In genomic region chr1:58794705-58795104, GRCm38 (mm10) we compare ENCODE assay signal across 9 mouse cellular contexts. TPM values are rescaled to one million over a fixed set of nuclear protein-coding genes. Genes with fewer than 3 reads are reported as not detected.
DNase-seq lines count a peak whose midpoint lies in the region; ATAC-seq lines count a peak whose summit lies in the region.
"Had no signal": no experiment of that assay in that cellular context is flagged by ENCODE, and none has a peak within 500 bp of the region (broad histone marks: within the 10 kb centered on the region; RNA-seq: fewer than 3 reads in every experiment).

No protein-coding gene starts in this region.

- ATAC-seq in heart, embryonic 12.5 days (ENCODE audit: insufficient number of reproducible peaks, low FRiP score) = no peak
- no peak for ATAC-seq in midbrain, embryonic 11.5 days (ENCODE audit: low FRiP score)
- ATAC-seq in midbrain, embryonic 14.5 days (ENCODE audit: low FRiP score, low TSS enrichment) = no peak
- no peak for ATAC-seq in stomach, embryonic 16.5 days (ENCODE audit: insufficient read depth, low FRiP score)

- H3K36me3 ChIP-seq in heart, embryonic 12.5 days = peaks cover 8% of the 10 kb centered on the region
- H3K36me3 ChIP-seq in midbrain, embryonic 11.5 days (ENCODE audit: control insufficient read depth, insufficient read depth, low read length) = no peaks in the 10 kb centered on the region
- no peaks in the 10 kb centered on the region for H3K36me3 ChIP-seq in midbrain, embryonic 14.5 days (ENCODE audit: control insufficient read depth, insufficient read depth, low read length)
- peaks cover 6% of the 10 kb centered on the region for H3K36me3 ChIP-seq in limb, embryonic 10.5 days
- peaks cover 8% of the 10 kb centered on the region; the same call in 1 of the 2 replicates for H3K36me3 ChIP-seq in stomach, embryonic 16.5 days (ENCODE audit: control insufficient read depth, insufficient read depth, low read length)
- H3K36me3 ChIP-seq: midbrain, embryonic 10.5 days had no signal

- peak overlapping the region; percentile 85; the same call in 1 of the 2 replicates for H3K9ac ChIP-seq in heart, embryonic 12.5 days
- H3K9ac ChIP-seq in midbrain, embryonic 11.5 days (ENCODE audit: low read length) = no peak overlapping the region
- no peak overlapping the region for H3K9ac ChIP-seq in midbrain, embryonic 14.5 days (replicated peaks; ENCODE audit: low read length)
- H3K9ac ChIP-seq in stomach, embryonic 16.5 days (ENCODE audit: low read length) = peak overlapping the region; percentile 81

- no peak for DNase-seq in heart, postnatal 25 days (ENCODE audit: low spot score)
- peak; percentile 35 for DNase-seq in midbrain, embryonic 11.5 days (ENCODE audit: low spot score, missing footprints)
- no peak for DNase-seq in midbrain, embryonic 14.5 days
- no peak for DNase-seq in limb, embryonic 10.5 days (ENCODE audit: low spot score)
- no peak for DNase-seq in adrenal gland, adult 8-10 months
- no peak for DNase-seq in frontal cortex, adult 2 months (ENCODE audit: extremely low spot score in 1 of 2, low spot score in 1 of 2)

- intact Hi-C loops in heart, postnatal 25 days (cut with DNase I) = no loop called here

- peak overlapping the region; percentile 88 for H3K4me2 ChIP-seq in heart, embryonic 12.5 days
- H3K4me2 ChIP-seq in midbrain, embryonic 11.5 days = no peak overlapping the region
- H3K4me2 ChIP-seq in midbrain, embryonic 14.5 days (ENCODE audit: low read length) = no peak overlapping the region; the same call in 1 of the 2 replicates
- peak overlapping the region; percentile 84 for H3K4me2 ChIP-seq in stomach, embryonic 16.5 days (ENCODE audit: low read depth, low read length)

- peak overlapping the region; percentile 79; the same call in 1 of the 2 replicates for H3K4me3 ChIP-seq in heart, embryonic 12.5 days
- H3K4me3 ChIP-seq in midbrain, embryonic 11.5 days (ENCODE audit: low read depth, low read length) = no peak overlapping the region
- H3K4me3 ChIP-seq in midbrain, embryonic 14.5 days (replicated peaks; ENCODE audit: low read depth, low read length) = no peak overlapping the region
- peak overlapping the region; percentile 61; the same call in 1 of the 2 replicates for H3K4me3 ChIP-seq in limb, embryonic 10.5 days
- peak overlapping the region; percentile 66 for H3K4me3 ChIP-seq in stomach, embryonic 16.5 days (replicated peaks; ENCODE audit: low read length)

- H3K9me3 ChIP-seq in heart, embryonic 12.5 days (replicated peaks) = peaks cover 4% of the 10 kb centered on the region; the same call in 1 of the 2 replicates
- H3K9me3 ChIP-seq in midbrain, embryonic 11.5 days (ENCODE audit: control insufficient read depth, low read length) = no peaks in the 10 kb centered on the region
- no peaks in the 10 kb centered on the region for H3K9me3 ChIP-seq in midbrain, embryonic 14.5 days (ENCODE audit: control insufficient read depth, low read length)
- H3K9me3 ChIP-seq in limb, embryonic 10.5 days (replicated peaks) = no peaks in the 10 kb centered on the region
- no peaks in the 10 kb centered on the region; the same call in 1 of the 2 replicates for H3K9me3 ChIP-seq in stomach, embryonic 16.5 days (replicated peaks; ENCODE audit: control insufficient read depth, low read length)
- H3K9me3 ChIP-seq: midbrain, embryonic 10.5 days had no signal

- no peaks in the 10 kb centered on the region; the same call in 1 of the 2 replicates for H3K4me1 ChIP-seq in heart, embryonic 12.5 days (replicated peaks)
- peaks cover 4% of the 10 kb centered on the region; the same call in 1 of the 2 replicates for H3K4me1 ChIP-seq in midbrain, embryonic 11.5 days (ENCODE audit: control insufficient read depth, insufficient read depth, low read length)
- H3K4me1 ChIP-seq in midbrain, embryonic 14.5 days (ENCODE audit: control insufficient read depth, insufficient read depth, low read length) = no peaks in the 10 kb centered on the region
- H3K4me1 ChIP-seq in limb, embryonic 10.5 days = peaks cover 19% of the 10 kb centered on the region
- H3K4me1 ChIP-seq in stomach, embryonic 16.5 days (ENCODE audit: control insufficient read depth, insufficient read depth, low read length) = peaks cover 8% of the 10 kb centered on the region

- 45% methylated on average over 2 of the region's 2 CpGs for WGBS in heart, embryonic 12.5 days
- 58% methylated on average over 2 of the region's 2 CpGs for WGBS in midbrain, embryonic 11.5 days
- 57% methylated on average over 2 of the region's 2 CpGs for WGBS in midbrain, embryonic 14.5 days
- WGBS in limb, embryonic 10.5 days = 47% methylated on average over 2 of the region's 2 CpGs
- WGBS in stomach, embryonic 16.5 days = 34% methylated on average over 2 of the region's 2 CpGs

- H3K27ac ChIP-seq in heart, embryonic 12.5 days (ENCODE audit: poor library complexity, severe bottlenecking) = no peak overlapping the region
- no peak overlapping the region for H3K27ac ChIP-seq in midbrain, embryonic 11.5 days (ENCODE audit: low read depth, low read length)
- no peak overlapping the region for H3K27ac ChIP-seq in midbrain, embryonic 14.5 days (replicated peaks; ENCODE audit: low read depth, low read length)
- H3K27ac ChIP-seq in limb, embryonic 10.5 days = peak overlapping the region; percentile 88; the same call in 1 of the 2 replicates
- peak overlapping the region; percentile 94 for H3K27ac ChIP-seq in stomach, embryonic 16.5 days (ENCODE audit: low read length)

- H3K27me3 ChIP-seq in heart, embryonic 12.5 days (replicated peaks) = no peaks in the 10 kb centered on the region
- H3K27me3 ChIP-seq in midbrain, embryonic 11.5 days (ENCODE audit: control insufficient read depth, insufficient read depth, low read length) = no peaks in the 10 kb centered on the region; the same call in 1 of the 2 replicates
- no peaks in the 10 kb centered on the region for H3K27me3 ChIP-seq in midbrain, embryonic 14.5 days (ENCODE audit: control insufficient read depth, insufficient read depth, low read length)
- no peaks in the 10 kb centered on the region for H3K27me3 ChIP-seq in limb, embryonic 10.5 days (ENCODE audit: low read depth, poor library complexity, severe bottlenecking)
- no peaks in the 10 kb centered on the region for H3K27me3 ChIP-seq in stomach, embryonic 16.5 days (ENCODE audit: control insufficient read depth, insufficient read depth, low read length)

RNA-seq across cellular contexts. Expression of gene Casp8, which starts 0.5 kb away (rescaled TPM):
- polyA plus RNA-seq in heart, embryonic 12.5 days (2016; fragmentation: Nextera tagmentation; extraction: Ambion mirVana) = 20.3 and 22.2 TPM in 2 replicates
- 1 to 10 TPM; 8.0 to 8.2 TPM for total RNA-seq in heart, postnatal 25 days (2021)
- polyA plus RNA-seq in midbrain, embryonic 11.5 days (2014; fragmentation: Nextera tagmentation; extraction: Ambion mirVana) = 10.4 and 12.1 TPM in 2 replicates
- polyA plus RNA-seq in midbrain, embryonic 14.5 days (2014; fragmentation: Nextera tagmentation; extraction: Ambion mirVana) = 2.5 and 4.6 TPM in 2 replicates
- polyA plus RNA-seq in limb, embryonic 10.5 days (2016; fragmentation: Nextera tagmentation; extraction: Ambion mirVana) = 12.7 and 18.3 TPM in 2 replicates
- polyA plus RNA-seq in stomach, embryonic 16.5 days (2015; fragmentation: Nextera tagmentation; extraction: Ambion mirVana) = 43.9 and 44.2 TPM in 2 replicates
- total RNA-seq in adrenal gland, adult 8-10 months (2022) = 10 to 100 TPM; 20.2 to 29.9 (median 22.8) TPM
- 2.9 and 3.4 TPM in 2 replicates for polyA plus RNA-seq in frontal cortex, adult 2 months (2012; rRNA removed)

Comparison
In these comparisons a context has a peak if more than half of its experiments do, and no peak if none do; other contexts are left out.
1. H3K27ac ChIP-seq: peak in limb, embryonic 10.5 days (single experiment) and stomach, embryonic 16.5 days (single experiment); none in heart, embryonic 12.5 days (single experiment), midbrain, embryonic 11.5 days (single experiment) and midbrain, embryonic 14.5 days (single experiment).
2. H3K4me2 ChIP-seq: peak in heart, embryonic 12.5 days (single experiment) and stomach, embryonic 16.5 days (single experiment); none in midbrain, embryonic 11.5 days (single experiment) and midbrain, embryonic 14.5 days (single experiment).
3. H3K4me3 ChIP-seq: peak in heart, embryonic 12.5 days (single experiment), limb, embryonic 10.5 days (single experiment) and stomach, embryonic 16.5 days (single experiment); none in midbrain, embryonic 11.5 days (single experiment) and midbrain, embryonic 14.5 days (single experiment).
4. H3K9ac ChIP-seq: peak in heart, embryonic 12.5 days (single experiment) and stomach, embryonic 16.5 days (single experiment); none in midbrain, embryonic 11.5 days (single experiment) and midbrain, embryonic 14.5 days (single experiment).